Mouse (Mus musculus) hindbrain, embryonic 12.5 days (tissue): ENCODE results near the gene Rft1. TPM values are rescaled to one million over a fixed set of nuclear protein-coding genes. Genes with fewer than 3 reads are reported as not detected.
A peak's percentile ranks its signal among the peaks of the same experiment; 100 is the strongest.

Source experiments
- ATAC-seq: fragments of 200-750 bp; cut with Nextera tagmentation; 2 replicates; pipeline ENCODE4 v1.8.0; 2017; ENCODE audit warnings: moderate TSS enrichment; ENCODE audit not compliant: low FRiP score
- H3K27ac ChIP-seq: fragments of 300-500 bp; sonication (generic); 2 replicates; pipeline ENCODE4 v1.5.1; 2016; ENCODE audit warnings: mild to moderate bottlenecking
- H3K27me3 ChIP-seq: fragments of 300-500 bp; sonication (generic); 2 replicates; pipeline ENCODE4 v1.6.1; 2016; ENCODE audit warnings: mild to moderate bottlenecking
- H3K36me3 ChIP-seq: fragments of 300-500 bp; sonication (generic); 2 replicates; pipeline ENCODE4 v1.6.1; 2016; ENCODE audit warnings: mild to moderate bottlenecking
- H3K4me1 ChIP-seq: fragments of 300-500 bp; sonication (generic); 2 replicates; pipeline ENCODE4 v1.6.1; 2016
- H3K4me2 ChIP-seq: fragments of 300-500 bp; sonication (generic); replicated peaks from 2 replicates; pipeline ENCODE4 v1.6.1; 2016; ENCODE audit warnings: mild to moderate bottlenecking
- H3K4me3 ChIP-seq: fragments of 300-500 bp; sonication (generic); 2 replicates; pipeline ENCODE4 v1.5.1; 2016; ENCODE audit warnings: mild to moderate bottlenecking
- H3K9ac ChIP-seq: fragments of 300-500 bp; sonication (generic); 2 replicates; pipeline ENCODE4 v1.6.1; 2016; ENCODE audit warnings: mild to moderate bottlenecking, moderate library complexity
- H3K9me3 ChIP-seq: fragments of 300-500 bp; sonication (generic); replicated peaks from 2 replicates; pipeline ENCODE4 v1.6.1; 2016; ENCODE audit warnings: mild to moderate bottlenecking
- WGBS: fragments of 180-500 bp; shearing (Covaris S2); methylation state at CpG from one replicate; pipeline ENCODE4 v1.1.7; 2016; 5-methylcytosine and 5-hydroxymethylcytosine counted together
- polyA plus RNA-seq: library from polyadenylated mRNA; unstranded; fragments of >200 nt; fragmentation: Nextera tagmentation; extraction: Ambion mirVana; gene quantifications from 2 replicates; pipeline ENCODE4 v1.2.1, GENCODE M21; 2016

Rft1 gene
- polyA plus RNA-seq, 1 experiment from 2014 or later, result 13.1 TPM

DNA sequence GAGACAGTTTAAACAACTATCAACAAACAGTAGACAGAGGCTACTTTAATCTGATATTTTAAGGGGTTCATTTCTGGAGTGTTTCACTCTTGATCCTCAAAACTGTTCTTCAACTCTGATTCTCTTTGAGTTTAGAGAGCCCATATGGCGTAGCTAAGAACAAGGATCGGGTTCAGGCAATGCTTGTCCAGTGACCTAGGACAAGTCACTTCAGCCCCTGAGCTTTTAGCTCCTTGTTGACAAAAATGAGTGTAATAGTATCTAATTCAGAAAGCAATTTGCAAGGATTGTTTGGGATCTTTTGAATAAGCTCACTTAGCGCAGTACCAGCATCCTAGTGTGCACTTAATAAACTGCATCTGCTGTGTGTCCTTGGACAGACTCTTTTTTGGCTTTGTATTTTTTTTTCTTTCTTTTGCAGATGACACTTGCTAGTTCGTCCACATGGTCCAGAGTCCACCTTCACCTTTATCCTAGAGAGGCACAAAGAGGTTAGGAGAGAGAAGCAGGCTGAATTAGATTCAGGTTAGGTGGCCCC, 600 bp downstream of the Rft1 start:
- no peak for ATAC-seq
- H3K4me1 ChIP-seq, result peaks cover 6% of the 10 kb centered on the region; the same call in 1 of the 2 replicates
- peak overlapping the region; percentile 69 for H3K4me2 ChIP-seq
- H3K4me3 ChIP-seq, result peak overlapping the region; percentile 90
- H3K27ac ChIP-seq, result peak overlapping the region; percentile 83; the same call in 1 of the 2 replicates
- H3K27me3 ChIP-seq, result no peaks in the 10 kb centered on the region
- WGBS, result 50% methylated on average over 4 of the region's 4 CpGs
- H3K9ac ChIP-seq, result peak overlapping the region; percentile 94
- no peaks in the 10 kb centered on the region for H3K9me3 ChIP-seq
- H3K36me3 ChIP-seq, result peaks cover 5% of the 10 kb centered on the region

DNA sequence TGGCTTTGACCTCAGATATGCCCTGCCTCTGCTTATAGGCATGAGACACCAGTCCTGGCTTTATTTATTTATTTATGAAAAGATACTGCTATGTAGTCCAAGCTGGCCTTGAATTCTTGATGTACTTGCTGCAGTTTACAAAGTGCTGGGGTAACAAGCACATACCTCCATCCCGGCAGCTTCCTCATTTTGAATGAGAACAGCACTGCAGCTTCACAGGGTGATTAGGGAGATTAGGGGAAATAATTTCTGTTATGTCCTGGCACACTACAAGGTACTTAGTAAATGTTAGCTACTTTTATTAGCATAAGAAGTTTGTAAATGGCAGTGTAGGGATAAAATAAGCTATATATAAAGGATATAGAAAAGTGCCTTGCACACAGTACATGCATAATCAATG, 1.4 kb downstream of the Rft1 start:
- Histone ChIP-seq H3K4me1 (peaks cover 6% of the 10 kb centered on the region; the same call in 1 of the 2 replicates), H3K36me3 (peaks cover 11% of the 10 kb centered on the region), H3K4me2 (no peak overlapping the region), H3K27ac (no peak overlapping the region), H3K4me3 (no peak overlapping the region), H3K27me3 (no peaks in the 10 kb centered on the region), H3K9ac (no peak overlapping the region), H3K9me3 (no peaks in the 10 kb centered on the region)
- no peak for ATAC-seq
- 97% methylated on average over 1 of the region's 1 CpGs for WGBS

DNA sequence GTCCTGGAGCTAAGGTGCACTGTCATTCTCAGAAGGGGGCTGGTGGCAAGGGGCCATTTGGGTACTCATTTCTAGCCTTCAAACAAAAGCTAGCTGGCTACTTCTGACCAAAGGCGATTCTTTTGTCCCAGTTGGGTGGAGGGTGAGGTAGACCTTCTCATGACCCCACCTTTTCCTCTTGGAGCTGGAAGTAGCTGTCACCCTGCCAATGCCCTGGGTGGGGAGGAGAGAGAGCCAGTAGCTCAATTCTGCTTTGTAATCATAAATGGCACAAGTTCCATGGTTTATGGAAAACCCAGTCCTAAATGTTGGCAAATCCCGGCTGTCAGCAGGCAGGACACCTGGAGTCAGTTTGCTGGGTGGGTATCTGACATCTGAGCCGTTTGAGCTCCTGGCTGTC, 11.9 kb downstream of the Rft1 start:
- H3K27me3 ChIP-seq, result no peaks in the 10 kb centered on the region
- no peaks in the 10 kb centered on the region for H3K9me3 ChIP-seq
- no peak overlapping the region for H3K9ac ChIP-seq
- peaks cover 70% of the 10 kb centered on the region for H3K36me3 ChIP-seq
- H3K4me3 ChIP-seq, result no peak overlapping the region
- H3K4me1 ChIP-seq, result no peaks in the 10 kb centered on the region
- H3K4me2 ChIP-seq, result no peak overlapping the region
- no peak overlapping the region for H3K27ac ChIP-seq
- no peak for ATAC-seq
- WGBS, result 79% methylated on average over 3 of the region's 3 CpGs

GRCm38 (mm10) chr14:30666604-30667003, 12.4 kb downstream of the Rft1 start:
- ATAC-seq, result no peak
- peaks cover 65% of the 10 kb centered on the region for H3K36me3 ChIP-seq
- no peak overlapping the region for H3K4me2 ChIP-seq
- no peaks in the 10 kb centered on the region for H3K4me1 ChIP-seq
- no peaks in the 10 kb centered on the region for H3K27me3 ChIP-seq
- H3K9ac ChIP-seq, result no peak overlapping the region
- 92% methylated on average over 4 of the region's 4 CpGs for WGBS
- no peak overlapping the region for H3K27ac ChIP-seq
- no peaks in the 10 kb centered on the region for H3K9me3 ChIP-seq
- no peak overlapping the region for H3K4me3 ChIP-seq

GRCm38 (mm10) chr14:30670161-30670560, 16.0 kb downstream of the Rft1 start:
- ATAC-seq, result no peak
- H3K4me2 ChIP-seq, result no peak overlapping the region
- H3K27ac ChIP-seq, result no peak overlapping the region
- 92% methylated on average over 6 of the region's 6 CpGs for WGBS
- no peaks in the 10 kb centered on the region for H3K27me3 ChIP-seq
- no peak overlapping the region for H3K9ac ChIP-seq
- H3K4me3 ChIP-seq, result no peak overlapping the region
- H3K36me3 ChIP-seq, result peaks cover 55% of the 10 kb centered on the region
- no peaks in the 10 kb centered on the region for H3K4me1 ChIP-seq
- H3K9me3 ChIP-seq, result no peaks in the 10 kb centered on the region

GRCm38 (mm10) chr14:30671095-30671985, 17.2 kb downstream of the Rft1 start:
- Histone ChIP-seq H3K27me3 (no peaks in the 10 kb centered on the region), H3K4me1 (no peaks in the 10 kb centered on the region), H3K9ac (no peak overlapping the region), H3K36me3 (peaks cover 52% of the 10 kb centered on the region), H3K4me2 (no peak overlapping the region), H3K9me3 (no peaks in the 10 kb centered on the region), H3K4me3 (no peak overlapping the region), H3K27ac (no peak overlapping the region)
- 80% methylated on average over 15 of the region's 15 CpGs for WGBS
- no peak for ATAC-seq

GRCm38 (mm10) chr14:30671986-30672312, 17.8 kb downstream of the Rft1 start:
- no peaks in the 10 kb centered on the region for H3K9me3 ChIP-seq
- no peak overlapping the region for H3K9ac ChIP-seq
- no peaks in the 10 kb centered on the region for H3K27me3 ChIP-seq
- 12% methylated on average over 3 of the region's 3 CpGs for WGBS
- peaks cover 54% of the 10 kb centered on the region for H3K36me3 ChIP-seq
- ATAC-seq, result peak; percentile 67; the same call in 1 of the 2 replicates
- no peaks in the 10 kb centered on the region for H3K4me1 ChIP-seq
- H3K4me2 ChIP-seq, result no peak overlapping the region
- no peak overlapping the region for H3K4me3 ChIP-seq
- H3K27ac ChIP-seq, result no peak overlapping the region

- no peak for ATAC-seq
- 79% methylated on average over 6 of the region's 6 CpGs for WGBS
- no peaks in the 10 kb centered on the region for H3K27me3 ChIP-seq
- no peak overlapping the region for H3K4me3 ChIP-seq
- no peak overlapping the region for H3K27ac ChIP-seq
- no peak overlapping the region for H3K4me2 ChIP-seq
- no peaks in the 10 kb centered on the region for H3K4me1 ChIP-seq
- no peaks in the 10 kb centered on the region for H3K9me3 ChIP-seq
- no peak overlapping the region for H3K9ac ChIP-seq
- peaks cover 52% of the 10 kb centered on the region for H3K36me3 ChIP-seq
These were observed 20.8 kb downstream of the Rft1 start for GRCm38 (mm10) chr14:30674947-30675346.

- Histone ChIP-seq H3K4me2 (no peak overlapping the region), H3K9ac (no peak overlapping the region), H3K9me3 (no peaks in the 10 kb centered on the region), H3K4me3 (no peak overlapping the region), H3K27ac (no peak overlapping the region), H3K27me3 (no peaks in the 10 kb centered on the region), H3K4me1 (no peaks in the 10 kb centered on the region), H3K36me3 (peaks cover 65% of the 10 kb centered on the region)
- WGBS, result 94% methylated on average over 3 of the region's 3 CpGs
- ATAC-seq, result no peak
These were observed 28.0 kb downstream of the Rft1 start for GRCm38 (mm10) chr14:30682131-30682530.

DNA sequence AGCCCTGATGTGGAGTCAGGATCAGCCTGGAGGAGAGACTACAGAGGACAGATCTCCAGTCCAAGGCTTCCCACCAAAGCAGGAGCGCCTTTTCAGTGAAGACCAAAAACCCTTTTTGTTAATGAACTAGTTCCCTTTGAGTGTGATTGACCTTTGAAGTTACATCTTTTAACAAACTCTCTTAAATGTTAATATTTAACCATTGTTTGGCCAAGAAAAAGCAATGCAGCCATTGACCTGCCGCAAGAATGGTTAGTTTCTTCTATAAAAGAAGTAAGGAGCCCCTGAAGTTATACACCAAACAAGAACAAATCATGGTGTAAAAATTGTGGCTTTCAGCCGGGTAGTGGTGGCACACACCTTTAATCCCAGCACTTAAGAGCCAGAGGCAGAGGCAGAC, 36.5 kb downstream of the Rft1 start:
- Histone ChIP-seq H3K9me3 (no peaks in the 10 kb centered on the region), H3K4me2 (no peak overlapping the region), H3K27me3 (no peaks in the 10 kb centered on the region), H3K9ac (no peak overlapping the region), H3K36me3 (peaks cover 20% of the 10 kb centered on the region), H3K4me1 (no peaks in the 10 kb centered on the region), H3K27ac (no peak overlapping the region), H3K4me3 (no peak overlapping the region)
- WGBS, result 90% methylated on average over 3 of the region's 3 CpGs
- no peak for ATAC-seq

DNA sequence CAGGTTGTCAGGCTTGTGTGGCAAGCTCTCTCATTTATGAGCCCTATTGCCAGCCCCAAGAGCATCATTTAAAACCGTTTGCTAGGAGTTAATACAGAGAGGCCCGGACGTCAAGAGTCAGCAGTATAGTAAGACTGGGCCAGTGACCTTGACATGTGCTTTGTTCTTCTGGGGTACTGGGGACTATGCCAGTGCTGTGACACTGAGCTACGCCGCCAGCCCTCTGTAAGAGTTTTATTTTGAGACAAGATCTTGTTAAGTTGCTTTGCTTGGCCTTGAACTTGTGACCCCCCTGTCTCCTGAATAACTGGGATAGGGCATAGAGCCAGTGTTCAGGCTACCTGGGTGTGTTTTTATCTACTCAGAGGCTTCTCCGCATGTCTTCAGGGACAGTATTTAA, 38.3 kb downstream of the Rft1 start:
- Histone ChIP-seq H3K9ac (no peak overlapping the region), H3K4me2 (no peak overlapping the region), H3K9me3 (no peaks in the 10 kb centered on the region), H3K27ac (no peak overlapping the region), H3K4me3 (no peak overlapping the region), H3K36me3 (peaks cover 15% of the 10 kb centered on the region), H3K4me1 (peaks cover 1% of the 10 kb centered on the region; the same call in 1 of the 2 replicates), H3K27me3 (no peaks in the 10 kb centered on the region)
- no peak for ATAC-seq
- 86% methylated on average over 6 of the region's 6 CpGs for WGBS

DNA sequence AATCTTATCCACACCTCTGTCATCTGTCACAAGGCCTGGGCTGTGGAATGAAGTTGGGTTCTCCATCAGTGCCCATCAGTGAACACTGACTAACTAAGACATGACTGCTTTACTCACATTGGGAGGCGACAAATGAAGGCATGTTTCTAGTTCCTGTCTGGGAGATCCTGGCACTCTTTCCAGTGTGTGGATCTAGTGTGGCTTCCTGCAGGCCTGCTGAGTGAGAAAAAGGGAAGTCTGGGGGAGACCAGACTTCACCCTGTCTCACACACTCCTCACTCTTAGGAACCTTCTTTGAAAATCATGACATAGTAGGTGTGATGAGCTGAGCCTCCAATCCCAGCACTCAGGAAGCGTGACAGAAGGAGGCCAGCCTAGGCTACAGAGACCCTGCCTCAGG, 40.6 kb downstream of the Rft1 start:
- Histone ChIP-seq H3K27ac (no peak overlapping the region), H3K36me3 (peaks cover 11% of the 10 kb centered on the region), H3K4me3 (no peak overlapping the region), H3K9me3 (no peaks in the 10 kb centered on the region), H3K27me3 (no peaks in the 10 kb centered on the region), H3K9ac (no peak overlapping the region), H3K4me1 (peaks cover 7% of the 10 kb centered on the region; the same call in 1 of the 2 replicates), H3K4me2 (no peak overlapping the region)
- WGBS, result 90% methylated on average over 2 of the region's 2 CpGs
- ATAC-seq, result no peak

- no peaks in the 10 kb centered on the region for H3K27me3 ChIP-seq
- WGBS, result 62% methylated on average over 4 of the region's 4 CpGs
- no peak overlapping the region for H3K4me2 ChIP-seq
- H3K4me1 ChIP-seq, result peaks cover 7% of the 10 kb centered on the region; the same call in 1 of the 2 replicates
- H3K9ac ChIP-seq, result no peak overlapping the region
- H3K4me3 ChIP-seq, result no peak overlapping the region
- H3K36me3 ChIP-seq, result peaks cover 2% of the 10 kb centered on the region; the same call in 1 of the 2 replicates
- no peak overlapping the region for H3K27ac ChIP-seq
- no peaks in the 10 kb centered on the region for H3K9me3 ChIP-seq
- no peak for ATAC-seq
These were observed 41.4 kb downstream of the Rft1 start for GRCm38 (mm10) chr14:30695609-30696008.
